In the genomic region with DNA sequence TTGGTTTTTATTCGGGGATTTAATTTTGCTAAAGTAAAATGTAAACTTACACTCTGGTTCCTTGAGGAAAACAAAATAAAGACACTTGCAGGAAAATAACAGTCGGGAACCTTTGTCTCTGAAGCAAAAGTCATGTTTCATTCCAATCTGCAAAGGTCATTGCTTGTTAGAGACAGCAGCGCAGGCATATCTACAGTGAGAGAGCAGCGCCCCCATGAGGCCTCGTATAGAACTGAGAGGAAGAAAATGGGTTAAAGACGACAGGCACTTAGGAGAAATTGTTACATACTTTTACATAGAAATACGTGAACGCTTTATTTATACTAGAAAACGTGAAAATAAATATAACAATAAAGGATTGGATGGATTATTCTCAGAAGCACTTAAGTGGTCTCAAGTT, we compare ENCODE assay signal across 9 mouse cellular contexts.
DNase-seq lines count a peak whose midpoint lies in the region; ATAC-seq and TF ChIP-seq lines count a peak whose summit lies in the region.
"Had no signal": no experiment of that assay in that cellular context is flagged by ENCODE, and none has a peak within 500 bp of the region (broad histone marks: within the 10 kb centered on the region; RNA-seq: fewer than 3 reads in every experiment).

No protein-coding gene starts in this region.

- peak; percentile 71 for DNase-seq in forebrain, postnatal 0 days
- DNase-seq in urinary bladder, postnatal 14 days (ENCODE audit: low spot score): peak; percentile 36
- no peak for DNase-seq in urinary bladder, postnatal 4 days (ENCODE audit: low spot score in 2 of 2)
- peak; percentile 31 for DNase-seq in embryo, embryonic 11.5 days (ENCODE audit: low read depth, low spot score)
- peak; percentile 0 for DNase-seq in hindlimb bud, embryonic 11.5 days (ENCODE audit: extremely low spot score, low read depth, low spot score)
- no peak for DNase-seq in spleen, postnatal 14 days (ENCODE audit: low spot score in 2 of 2)

- H3K27ac ChIP-seq in forebrain, postnatal 0 days (ENCODE audit: low read depth, low read length): no peak overlapping the region
- no peak overlapping the region for H3K27ac ChIP-seq in forebrain, embryonic 13.5 days
- H3K27ac ChIP-seq: hindbrain, embryonic 15.5 days had no signal

- WGBS in forebrain, postnatal 0 days: 22% methylated on average over 9 of the region's 9 CpGs
- WGBS in forebrain, embryonic 13.5 days: 20% methylated on average over 9 of the region's 9 CpGs

- no peak overlapping the region for H3K4me2 ChIP-seq in forebrain, postnatal 0 days (ENCODE audit: low read depth)
- H3K4me2 ChIP-seq in forebrain, embryonic 13.5 days: no peak overlapping the region
- H3K4me2 ChIP-seq in myocyte (ENCODE audit: low read depth): peak overlapping the region; percentile 48
- H3K4me2 ChIP-seq: hindbrain, embryonic 15.5 days had no signal

- H3K36me3 ChIP-seq in forebrain, postnatal 0 days (ENCODE audit: insufficient read depth): no peaks in the 10 kb centered on the region
- no peaks in the 10 kb centered on the region for H3K36me3 ChIP-seq in forebrain, embryonic 13.5 days (ENCODE audit: poor library complexity, severe bottlenecking)
- no peaks in the 10 kb centered on the region for H3K36me3 ChIP-seq in myocyte (ENCODE audit: control insufficient read depth, insufficient read depth)
- H3K36me3 ChIP-seq: hindbrain, embryonic 15.5 days had no signal

- H3K9me3 ChIP-seq in forebrain, postnatal 0 days (ENCODE audit: low read length): no peaks in the 10 kb centered on the region
- no peaks in the 10 kb centered on the region for H3K9me3 ChIP-seq in forebrain, embryonic 13.5 days (replicated peaks)
- H3K9me3 ChIP-seq: hindbrain, embryonic 15.5 days had no signal

- H3K4me3 ChIP-seq in forebrain, postnatal 0 days (ENCODE audit: low read depth, low read length): no peak overlapping the region
- H3K4me3 ChIP-seq in forebrain, embryonic 13.5 days: no peak overlapping the region
- H3K4me3 ChIP-seq in myocyte: no peak overlapping the region
- H3K4me3 ChIP-seq: hindbrain, embryonic 15.5 days had no signal

- H3K27me3 ChIP-seq in forebrain, postnatal 0 days (ENCODE audit: insufficient read depth, low read length): no peaks in the 10 kb centered on the region
- no peaks in the 10 kb centered on the region for H3K27me3 ChIP-seq in forebrain, embryonic 13.5 days
- no peaks in the 10 kb centered on the region for H3K27me3 ChIP-seq in myocyte (ENCODE audit: control insufficient read depth, insufficient read depth, insufficient read length)
- H3K27me3 ChIP-seq: hindbrain, embryonic 15.5 days had no signal

- TF ChIP-seq POLR2A in myocyte (IDR thresholded peaks at IDR 0.05; ENCODE audit: insufficient read length, low read depth): no peak

- no peaks in the 10 kb centered on the region for H3K4me1 ChIP-seq in forebrain, postnatal 0 days (ENCODE audit: insufficient read depth)
- H3K4me1 ChIP-seq in forebrain, embryonic 13.5 days: no peaks in the 10 kb centered on the region
- H3K4me1 ChIP-seq: hindbrain, embryonic 15.5 days had no signal

- no peak overlapping the region for H3ac ChIP-seq in myocyte (ENCODE audit: control insufficient read depth, insufficient read length)

- TF ChIP-seq CTCF in forebrain, postnatal 0 days (IDR thresholded peaks at IDR 0.05; ENCODE audit: low read depth): peak; percentile 69

- ATAC-seq in forebrain, postnatal 0 days: peak; percentile 55; the same call in 1 of the 2 replicates
- ATAC-seq in forebrain, embryonic 13.5 days: no peak

- H3K79me2 ChIP-seq in myocyte (ENCODE audit: control insufficient read depth, insufficient read depth): no peaks in the 10 kb centered on the region

- H3K9ac ChIP-seq in forebrain, postnatal 0 days: no peak overlapping the region
- no peak overlapping the region for H3K9ac ChIP-seq in forebrain, embryonic 13.5 days
- H3K9ac ChIP-seq: hindbrain, embryonic 15.5 days had no signal

TF ChIP-seq in myocyte, 11 proteins besides CTCF, POLR2A, EP300 and RAD21:
- no peak for TF ChIP-seq MYOG (IDR thresholded peaks at IDR 0.05; ENCODE audit: control insufficient read depth in 1 of 3, insufficient read depth in 1 of 3, insufficient read length in 2 of 3, low read depth in 2 of 3)
- no peak for TF ChIP-seq MAX (IDR thresholded peaks at IDR 0.05; ENCODE audit: low read depth)
- TF ChIP-seq SRF (IDR thresholded peaks at IDR 0.05; ENCODE audit: control insufficient read depth, insufficient read length, low read depth): no peak
- no peak for TF ChIP-seq E2F4 (IDR thresholded peaks at IDR 0.05; ENCODE audit: insufficient read depth)
- TF ChIP-seq TCF3 (IDR thresholded peaks at IDR 0.05; ENCODE audit: insufficient read length, low read depth): no peak
- no peak for TF ChIP-seq REST (IDR thresholded peaks at IDR 0.05; ENCODE audit: insufficient read depth, insufficient read length)
- TF ChIP-seq TCF12 (IDR thresholded peaks at IDR 0.05; ENCODE audit: insufficient read depth, poor library complexity, severe bottlenecking): no peak
- no peak for TF ChIP-seq MYOD1 (IDR thresholded peaks at IDR 0.05; ENCODE audit: control insufficient read depth in 1 of 3, insufficient read length in 2 of 3, low read depth in 2 of 3)
- TF ChIP-seq USF1 (IDR thresholded peaks at IDR 0.05; ENCODE audit: low read depth): no peak
- no peak for TF ChIP-seq CEBPB (IDR thresholded peaks at IDR 0.05; ENCODE audit: insufficient read depth, poor library complexity, severe bottlenecking)
- TF ChIP-seq POLR2AphosphoS2 (IDR thresholded peaks at IDR 0.05; ENCODE audit: insufficient read length, low read depth): no peak
TF ChIP-seq in myocyte: peak in this region for 0.

Comparison
In these comparisons a context has a peak if more than half of its experiments do, and no peak if none do; other contexts are left out.
1. DNase-seq: peak in forebrain, postnatal 0 days (single experiment), urinary bladder, postnatal 14 days (single experiment), embryo, embryonic 11.5 days (single experiment) and hindlimb bud, embryonic 11.5 days (single experiment); none in urinary bladder, postnatal 4 days (0 of 2) and spleen, postnatal 14 days (0 of 2).